Mouse (Mus musculus) hindbrain, embryonic 10.5 days (tissue): ENCODE data around the gene Nova2. TPM values are rescaled to one million over a fixed set of nuclear protein-coding genes. Genes with fewer than 3 reads are reported as not detected.

Experiments used
- DNase-seq: peaks from one replicate; pipeline ENCODE4 v3.0.0-alpha.2; 2017; ENCODE audit warnings: low spot score
- H3K27ac ChIP-seq: fragments of 300-500 bp; sonication (generic); 2 replicates; pipeline ENCODE4 v1.5.1; 2016; ENCODE audit warnings: mild to moderate bottlenecking, moderate library complexity
- H3K27me3 ChIP-seq: fragments of 300-500 bp; sonication (generic); 2 replicates; pipeline ENCODE4 v1.6.1; 2016; ENCODE audit warnings: mild to moderate bottlenecking; ENCODE audit not compliant: poor library complexity, insufficient read depth, severe bottlenecking
- H3K36me3 ChIP-seq: fragments of 300-500 bp; sonication (generic); 2 replicates; pipeline ENCODE4 v1.6.1; 2016; ENCODE audit warnings: mild to moderate bottlenecking, moderate library complexity
- H3K4me1 ChIP-seq: fragments of 300-500 bp; sonication (generic); replicated peaks from 2 replicates; pipeline ENCODE4 v1.6.1; 2016; ENCODE audit warnings: mild to moderate bottlenecking
- H3K4me3 ChIP-seq: fragments of 300-500 bp; sonication (generic); 2 replicates; pipeline ENCODE4 v1.5.1; 2016; ENCODE audit warnings: mild to moderate bottlenecking, moderate library complexity
- H3K9me3 ChIP-seq: fragments of 300-500 bp; sonication (generic); 2 replicates; pipeline ENCODE4 v1.6.1; 2016; ENCODE audit warnings: mild to moderate bottlenecking, moderate library complexity
- WGBS: fragments of 180-500 bp; shearing (Covaris S2); methylation state at CpG from one replicate; pipeline ENCODE4 v1.1.7; 2016; 5-methylcytosine and 5-hydroxymethylcytosine counted together
- polyA plus RNA-seq: library from polyadenylated mRNA; unstranded; fragments of >200 nt; fragmentation: Nextera tagmentation; extraction: Ambion mirVana; gene quantifications from 2 replicates; pipeline ENCODE4 v1.2.1, GENCODE M21; 2016

The Nova2 gene
- polyA plus RNA-seq, 1 experiment from 2014 or later = 7.3 TPM

DNA sequence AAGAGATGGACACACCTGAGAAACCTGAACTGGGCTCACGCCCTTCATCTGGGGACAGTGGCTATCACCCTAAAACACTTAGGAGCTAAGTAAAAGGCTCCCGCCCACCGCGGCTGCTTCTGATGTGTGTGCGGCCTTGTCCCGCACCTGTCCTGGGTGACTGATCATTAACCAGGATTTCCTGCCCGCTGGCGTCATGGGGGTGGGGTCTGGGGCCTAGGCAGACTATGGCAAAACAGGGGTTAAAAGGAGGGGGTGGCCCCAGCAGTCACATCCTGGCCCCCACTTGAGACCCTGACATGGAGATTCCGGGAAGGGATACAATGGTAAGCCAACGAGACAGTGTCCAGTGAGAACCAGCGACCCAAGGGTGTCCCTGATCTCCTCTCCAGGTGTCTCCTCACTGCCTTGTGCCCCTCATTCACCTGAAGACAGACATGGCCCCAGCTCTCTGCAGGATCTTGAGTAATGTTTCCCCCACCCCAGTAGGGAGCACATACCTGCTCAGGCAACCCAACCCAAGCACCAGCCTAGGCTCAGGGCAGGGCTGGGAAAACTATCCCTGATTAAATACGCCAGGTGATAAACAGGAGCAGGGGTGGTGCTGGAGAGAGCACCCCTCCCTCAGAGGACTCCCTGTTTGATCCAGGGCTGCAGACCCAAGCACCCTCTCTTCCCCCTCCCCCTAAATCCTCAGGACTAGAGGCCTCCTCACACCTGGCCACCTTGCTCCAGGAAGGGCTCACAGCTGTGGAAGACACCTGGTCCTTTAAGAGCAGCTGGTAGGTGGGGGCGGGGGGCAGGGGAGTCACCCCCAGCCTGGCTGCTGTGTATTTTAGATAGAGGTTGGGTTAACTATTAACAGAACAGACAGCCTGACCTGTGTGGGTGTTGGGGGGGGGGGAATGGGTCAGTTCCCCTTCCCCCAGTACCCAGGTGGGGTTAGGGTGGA lies 81.6 kb downstream of the Nova2 start:
- Histone ChIP-seq H3K36me3 (peaks cover 34% of the 10 kb centered on the region), H3K27me3 (no peaks in the 10 kb centered on the region), H3K9me3 (no peaks in the 10 kb centered on the region), H3K4me3 (peak overlapping the region; percentile 98; the same call in 1 of the 2 replicates), H3K27ac (no peak overlapping the region), H3K4me1 (peaks cover 60% of the 10 kb centered on the region)
- no peak for DNase-seq
- WGBS = 83% methylated on average over 13 of the region's 13 CpGs

DNA sequence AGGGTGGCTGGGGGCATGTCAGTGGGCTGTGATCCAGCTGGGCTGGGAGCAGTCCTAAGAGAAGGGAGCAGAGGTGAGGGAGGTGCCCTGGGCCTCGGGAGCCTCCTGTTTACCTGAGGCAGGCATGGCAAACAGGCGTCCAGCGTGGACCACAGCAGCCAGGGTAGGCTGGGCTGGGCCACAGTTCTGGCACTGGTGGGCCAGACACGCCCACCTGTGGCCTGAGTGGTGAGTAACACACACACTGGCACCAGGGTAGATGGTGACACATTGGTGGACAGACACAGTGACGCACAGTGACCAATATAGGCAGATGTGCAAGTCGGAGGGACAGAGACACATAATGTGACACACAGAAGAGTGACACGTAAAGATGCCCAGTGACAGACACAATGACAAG lies 84.9 kb downstream of the Nova2 start:
- Histone ChIP-seq H3K4me1 (peaks cover 45% of the 10 kb centered on the region), H3K36me3 (peaks cover 24% of the 10 kb centered on the region), H3K27me3 (peaks cover 9% of the 10 kb centered on the region), H3K4me3 (no peak overlapping the region), H3K27ac (no peak overlapping the region), H3K9me3 (no peaks in the 10 kb centered on the region)
- DNase-seq = no peak
- WGBS = 81% methylated on average over 7 of the region's 7 CpGs

DNA sequence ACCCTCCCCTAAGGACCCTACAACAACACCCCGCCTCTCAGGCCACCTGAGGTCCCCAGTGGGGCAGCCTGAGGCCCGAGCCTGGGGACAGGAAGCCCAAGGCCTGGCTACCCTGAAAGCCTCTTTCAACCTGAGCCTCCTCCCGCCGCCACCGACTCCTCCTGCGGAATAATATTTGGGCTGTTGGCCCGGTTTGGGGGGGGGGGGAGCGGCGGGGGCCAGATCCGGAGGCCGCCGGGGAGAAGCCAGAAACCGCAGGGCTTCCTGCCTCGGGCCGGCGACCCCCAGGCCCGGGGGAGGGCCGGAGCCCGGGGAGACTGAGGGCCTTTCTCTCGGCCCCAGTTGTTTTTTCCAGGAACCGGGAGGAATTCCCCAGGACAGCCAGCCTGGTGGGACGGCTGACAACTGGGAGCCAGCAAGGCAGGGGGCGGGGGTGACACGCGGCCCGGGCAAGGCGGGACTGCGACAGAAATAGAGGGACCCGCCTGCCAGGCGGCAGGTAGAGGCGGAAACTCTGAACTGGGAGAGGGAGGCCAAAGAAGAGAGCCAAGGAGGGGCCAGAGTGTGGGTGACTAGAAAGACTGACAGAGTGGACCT lies 86.4 kb downstream of the Nova2 start:
- peak overlapping the region; percentile 89 for H3K27ac ChIP-seq
- WGBS = 2% methylated on average over 31 of the region's 31 CpGs
- H3K4me1 ChIP-seq = peaks cover 31% of the 10 kb centered on the region
- H3K27me3 ChIP-seq = peaks cover 9% of the 10 kb centered on the region
- peak overlapping the region; percentile 52 for H3K4me3 ChIP-seq
- peak; percentile 34 for DNase-seq
- peaks cover 10% of the 10 kb centered on the region for H3K36me3 ChIP-seq
- H3K9me3 ChIP-seq = no peaks in the 10 kb centered on the region

DNA sequence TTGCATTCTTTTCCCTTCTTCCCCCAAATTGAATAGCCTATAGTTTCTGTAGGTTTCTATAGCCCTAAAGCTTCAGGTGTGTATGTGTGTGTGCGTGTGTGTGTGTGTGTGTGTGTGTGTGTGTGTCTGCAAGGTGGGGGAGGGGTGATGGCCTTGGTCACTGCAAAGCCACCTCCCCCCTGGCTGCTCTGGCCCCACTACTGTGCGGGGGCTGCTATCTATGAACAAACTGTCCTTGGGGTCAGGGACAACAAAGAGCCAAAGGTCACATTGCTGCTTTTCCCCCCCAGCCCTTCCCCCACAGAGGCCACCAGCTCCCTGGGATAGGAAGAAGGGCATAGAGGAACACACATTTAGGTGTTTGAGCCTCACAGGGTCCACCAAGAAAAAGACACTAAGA lies 87.2 kb downstream of the Nova2 start:
- Histone ChIP-seq H3K4me1 (peaks cover 23% of the 10 kb centered on the region), H3K9me3 (no peaks in the 10 kb centered on the region), H3K36me3 (peaks cover 2% of the 10 kb centered on the region), H3K27me3 (peaks cover 9% of the 10 kb centered on the region), H3K27ac (0 out of 2 replicates have a peak overlapping the region, but pooled peaks have one; percentile 89), H3K4me3 (0 out of 2 replicates have a peak overlapping the region, but pooled peaks have one; percentile 52)
- DNase-seq = no peak
- 46% methylated on average over 2 of the region's 2 CpGs for WGBS

- H3K4me1 ChIP-seq = peaks cover 22% of the 10 kb centered on the region
- no peak overlapping the region for H3K4me3 ChIP-seq
- H3K9me3 ChIP-seq = 0 out of 2 replicates have a peak, but pooled peaks cover 2% of the 10 kb centered on the region
- H3K27ac ChIP-seq = peak overlapping the region; percentile 23; the same call in 1 of the 2 replicates
- H3K27me3 ChIP-seq = peaks cover 9% of the 10 kb centered on the region
- DNase-seq = no peak
- H3K36me3 ChIP-seq = no peaks in the 10 kb centered on the region
- WGBS = 64% methylated on average over 15 of the region's 15 CpGs
Measured at GRCm38 (mm10) chr7:19014452-19014851, 88.8 kb downstream of the Nova2 start.

Other genes with a start within 250 kb of the Nova2 start
- gene Psg20, start 239.7 kb upstream of the Nova2 start, polyA plus RNA-seq = not detected in 2 replicates
- not detected in 2 replicates for gene Psg22, start 207.8 kb upstream of the Nova2 start, polyA plus RNA-seq
- gene Psg19, start 127.4 kb upstream of the Nova2 start, polyA plus RNA-seq = not detected in 2 replicates
- gene Psg17, start 104.3 kb upstream of the Nova2 start, polyA plus RNA-seq = not detected in 2 replicates
- gene Mill2, start 85.9 kb upstream of the Nova2 start, polyA plus RNA-seq = 0.26 and 0.31 TPM in 2 replicates
- 1.0 and 1.5 TPM in 2 replicates for gene Pglyrp1, start 54.6 kb upstream of the Nova2 start, polyA plus RNA-seq
- gene Ccdc61, start 15.5 kb upstream of the Nova2 start, polyA plus RNA-seq = 36.8 and 39.2 TPM in 2 replicates
- gene Nanos2, start 61.5 kb downstream of the Nova2 start, polyA plus RNA-seq = 0.09 TPM in 1 of 2 replicates, not detected in the other
- gene Mypop, start 65.4 kb downstream of the Nova2 start, polyA plus RNA-seq = 4.1 and 5.0 TPM in 2 replicates
- 23.2 and 31.1 TPM in 2 replicates for gene Irf2bp1, start 78.2 kb downstream of the Nova2 start, polyA plus RNA-seq
- gene Foxa3, start 97.7 kb downstream of the Nova2 start, polyA plus RNA-seq = 0.07 TPM in 1 of 2 replicates, not detected in the other
- gene Sympk, start 98.5 kb downstream of the Nova2 start, polyA plus RNA-seq = 45.9 and 57.2 TPM in 2 replicates
- gene Rsph6a, start 128.8 kb downstream of the Nova2 start, polyA plus RNA-seq = not detected in 2 replicates
- 16.6 and 20.7 TPM in 2 replicates for gene Dmwd, start 150.3 kb downstream of the Nova2 start, polyA plus RNA-seq
- gene Dmpk, start 158.0 kb downstream of the Nova2 start, polyA plus RNA-seq = 9.9 and 10.2 TPM in 2 replicates
- 7.4 and 8.4 TPM in 2 replicates for gene Six5, start 168.7 kb downstream of the Nova2 start, polyA plus RNA-seq
- gene Gm4969, start 192.5 kb downstream of the Nova2 start, polyA plus RNA-seq = 1.2 and 1.5 TPM in 2 replicates
- gene Fbxo46, start 194.0 kb downstream of the Nova2 start, polyA plus RNA-seq = 17.1 and 19.4 TPM in 2 replicates
- gene Qpctl, start 223.4 kb downstream of the Nova2 start, polyA plus RNA-seq = 16.7 and 22.1 TPM in 2 replicates
- 184 TPM in 2 replicates for gene Snrpd2, start 223.8 kb downstream of the Nova2 start, polyA plus RNA-seq
- 0.95 and 1.3 TPM in 2 replicates for gene Gipr, start 240.2 kb downstream of the Nova2 start, polyA plus RNA-seq